Mouse (Mus musculus): Measurements from ENCODE around the gene Nexn. TPM values are rescaled to one million over a fixed set of nuclear protein-coding genes. Genes with fewer than 3 reads are reported as not detected.

Gene Nexn
- polyA plus RNA-seq, 1 experiment from 2014 or later: 6.1 TPM

- 0 out of 2 replicates have a peak, but pooled peaks cover 2% of the 10 kb centered on the region for H3K36me3 ChIP-seq (ENCODE audit: control insufficient read depth, insufficient read depth, low read length)
- H3K4me2 ChIP-seq (replicated peaks; ENCODE audit: low read depth, low read length): no peak overlapping the region
- no peaks in the 10 kb centered on the region for H3K4me1 ChIP-seq (replicated peaks; ENCODE audit: control insufficient read depth, insufficient read depth, low read length)
- ATAC-seq (ENCODE audit: low FRiP score): no peak
- WGBS: 89% methylated on average over 5 of the region's 5 CpGs
- H3K27ac ChIP-seq (ENCODE audit: low read depth, low read length): no peak overlapping the region
- DNase-seq (ENCODE audit: low spot score): no peak
- H3K27me3 ChIP-seq (ENCODE audit: control insufficient read depth, insufficient read depth, low read length): no peaks in the 10 kb centered on the region
- H3K4me3 ChIP-seq (ENCODE audit: low read depth, low read length): no peak overlapping the region
- no peaks in the 10 kb centered on the region for H3K9me3 ChIP-seq (ENCODE audit: control insufficient read depth, low read length)
- H3K9ac ChIP-seq (ENCODE audit: low read depth, low read length): no peak overlapping the region
These were observed 22.1 kb upstream of the Nexn start for GRCm38 (mm10) chr3:152288276-152288675.

- no peak overlapping the region for H3K4me3 ChIP-seq (ENCODE audit: low read depth, low read length)
- WGBS: 75% methylated on average over 9 of the region's 9 CpGs
- no peak overlapping the region for H3K9ac ChIP-seq (ENCODE audit: low read depth, low read length)
- H3K9me3 ChIP-seq (ENCODE audit: control insufficient read depth, low read length): no peaks in the 10 kb centered on the region
- ATAC-seq (ENCODE audit: low FRiP score) (no peak), DNase-seq (ENCODE audit: low spot score) (no peak)
- no peak overlapping the region for H3K4me2 ChIP-seq (replicated peaks; ENCODE audit: low read depth, low read length)
- H3K27me3 ChIP-seq (ENCODE audit: control insufficient read depth, insufficient read depth, low read length): no peaks in the 10 kb centered on the region
- H3K36me3 ChIP-seq (ENCODE audit: control insufficient read depth, insufficient read depth, low read length): 0 out of 2 replicates have a peak, but pooled peaks cover 2% of the 10 kb centered on the region
- H3K4me1 ChIP-seq (replicated peaks; ENCODE audit: control insufficient read depth, insufficient read depth, low read length): no peaks in the 10 kb centered on the region
- H3K27ac ChIP-seq (ENCODE audit: low read depth, low read length): no peak overlapping the region
These were observed 21.7 kb upstream of the Nexn start for GRCm38 (mm10) chr3:152287810-152288209.

GRCm38 (mm10) chr3:152284759-152285158, 18.6 kb upstream of the Nexn start:
- H3K27ac ChIP-seq (ENCODE audit: low read depth, low read length): no peak overlapping the region
- H3K4me2 ChIP-seq (replicated peaks; ENCODE audit: low read depth, low read length): no peak overlapping the region
- H3K9me3 ChIP-seq (ENCODE audit: control insufficient read depth, low read length): no peaks in the 10 kb centered on the region
- 90% methylated on average over 5 of the region's 5 CpGs for WGBS
- H3K27me3 ChIP-seq (ENCODE audit: control insufficient read depth, insufficient read depth, low read length): no peaks in the 10 kb centered on the region
- ATAC-seq (ENCODE audit: low FRiP score): no peak
- no peak for DNase-seq (ENCODE audit: low spot score)
- no peak overlapping the region for H3K4me3 ChIP-seq (ENCODE audit: low read depth, low read length)
- H3K9ac ChIP-seq (ENCODE audit: low read depth, low read length): no peak overlapping the region
- 0 out of 2 replicates have a peak, but pooled peaks cover 2% of the 10 kb centered on the region for H3K36me3 ChIP-seq (ENCODE audit: control insufficient read depth, insufficient read depth, low read length)
- H3K4me1 ChIP-seq (replicated peaks; ENCODE audit: control insufficient read depth, insufficient read depth, low read length): no peaks in the 10 kb centered on the region

- H3K27ac ChIP-seq (ENCODE audit: low read depth, low read length): no peak overlapping the region
- H3K4me1 ChIP-seq (replicated peaks; ENCODE audit: control insufficient read depth, insufficient read depth, low read length): no peaks in the 10 kb centered on the region
- 0 out of 2 replicates have a peak, but pooled peaks cover 2% of the 10 kb centered on the region for H3K36me3 ChIP-seq (ENCODE audit: control insufficient read depth, insufficient read depth, low read length)
- H3K27me3 ChIP-seq (ENCODE audit: control insufficient read depth, insufficient read depth, low read length): no peaks in the 10 kb centered on the region
- ATAC-seq (ENCODE audit: low FRiP score) (no peak), DNase-seq (ENCODE audit: low spot score) (no peak)
- H3K9ac ChIP-seq (ENCODE audit: low read depth, low read length): no peak overlapping the region
- H3K4me2 ChIP-seq (replicated peaks; ENCODE audit: low read depth, low read length): no peak overlapping the region
- no peaks in the 10 kb centered on the region for H3K9me3 ChIP-seq (ENCODE audit: control insufficient read depth, low read length)
- no peak overlapping the region for H3K4me3 ChIP-seq (ENCODE audit: low read depth, low read length)
- WGBS: 90% methylated on average over 1 of the region's 1 CpGs
These were observed 18.2 kb upstream of the Nexn start for GRCm38 (mm10) chr3:152284306-152284705.

- Histone ChIP-seq H3K27me3 (ENCODE audit: control insufficient read depth, insufficient read depth, low read length) (no peaks in the 10 kb centered on the region), H3K9ac (ENCODE audit: low read depth, low read length) (no peak overlapping the region), H3K36me3 (ENCODE audit: control insufficient read depth, insufficient read depth, low read length) (no peaks in the 10 kb centered on the region), H3K4me3 (ENCODE audit: low read depth, low read length) (no peak overlapping the region), H3K4me2 (replicated peaks; ENCODE audit: low read depth, low read length) (no peak overlapping the region), H3K4me1 (replicated peaks; ENCODE audit: control insufficient read depth, insufficient read depth, low read length) (no peaks in the 10 kb centered on the region), H3K9me3 (ENCODE audit: control insufficient read depth, low read length) (no peaks in the 10 kb centered on the region), H3K27ac (ENCODE audit: low read depth, low read length) (no peak overlapping the region)
- ATAC-seq (ENCODE audit: low FRiP score) (no peak), DNase-seq (ENCODE audit: low spot score) (no peak)
- WGBS: 50% methylated on average over 3 of the region's 3 CpGs
These were observed 16.0 kb upstream of the Nexn start for GRCm38 (mm10) chr3:152282126-152282525.

GRCm38 (mm10) chr3:152278431-152278830, 12.3 kb upstream of the Nexn start:
- Histone ChIP-seq H3K4me2 (replicated peaks; ENCODE audit: low read depth, low read length) (no peak overlapping the region), H3K9ac (ENCODE audit: low read depth, low read length) (no peak overlapping the region), H3K4me3 (ENCODE audit: low read depth, low read length) (no peak overlapping the region), H3K4me1 (replicated peaks; ENCODE audit: control insufficient read depth, insufficient read depth, low read length) (no peaks in the 10 kb centered on the region), H3K36me3 (ENCODE audit: control insufficient read depth, insufficient read depth, low read length) (0 out of 2 replicates have a peak, but pooled peaks cover 4% of the 10 kb centered on the region), H3K27ac (ENCODE audit: low read depth, low read length) (no peak overlapping the region), H3K9me3 (ENCODE audit: control insufficient read depth, low read length) (no peaks in the 10 kb centered on the region), H3K27me3 (ENCODE audit: control insufficient read depth, insufficient read depth, low read length) (no peaks in the 10 kb centered on the region)
- ATAC-seq (ENCODE audit: low FRiP score) (no peak), DNase-seq (ENCODE audit: low spot score) (no peak)
- 70% methylated on average over 2 of the region's 2 CpGs for WGBS

- Histone ChIP-seq H3K9ac (ENCODE audit: low read depth, low read length) (no peak overlapping the region), H3K27me3 (ENCODE audit: control insufficient read depth, insufficient read depth, low read length) (no peaks in the 10 kb centered on the region), H3K4me1 (replicated peaks; ENCODE audit: control insufficient read depth, insufficient read depth, low read length) (no peaks in the 10 kb centered on the region), H3K4me3 (ENCODE audit: low read depth, low read length) (no peak overlapping the region), H3K36me3 (ENCODE audit: control insufficient read depth, insufficient read depth, low read length) (0 out of 2 replicates have a peak, but pooled peaks cover 4% of the 10 kb centered on the region), H3K9me3 (ENCODE audit: control insufficient read depth, low read length) (no peaks in the 10 kb centered on the region), H3K4me2 (replicated peaks; ENCODE audit: low read depth, low read length) (no peak overlapping the region), H3K27ac (ENCODE audit: low read depth, low read length) (no peak overlapping the region)
- DNase-seq (ENCODE audit: low spot score): no peak
- 88% methylated on average over 2 of the region's 2 CpGs for WGBS
- no peak for ATAC-seq (ENCODE audit: low FRiP score)
These were observed 11.8 kb upstream of the Nexn start for GRCm38 (mm10) chr3:152277912-152278311.

GRCm38 (mm10) chr3:152276935-152277334, 10.8 kb upstream of the Nexn start:
- no peaks in the 10 kb centered on the region for H3K9me3 ChIP-seq (ENCODE audit: control insufficient read depth, low read length)
- no peaks in the 10 kb centered on the region for H3K27me3 ChIP-seq (ENCODE audit: control insufficient read depth, insufficient read depth, low read length)
- DNase-seq (ENCODE audit: low spot score): no peak
- no peak for ATAC-seq (ENCODE audit: low FRiP score)
- H3K9ac ChIP-seq (ENCODE audit: low read depth, low read length): no peak overlapping the region
- WGBS: 99% methylated on average over 3 of the region's 3 CpGs
- H3K4me2 ChIP-seq (replicated peaks; ENCODE audit: low read depth, low read length): no peak overlapping the region
- H3K27ac ChIP-seq (ENCODE audit: low read depth, low read length): no peak overlapping the region
- H3K4me1 ChIP-seq (replicated peaks; ENCODE audit: control insufficient read depth, insufficient read depth, low read length): no peaks in the 10 kb centered on the region
- no peak overlapping the region for H3K4me3 ChIP-seq (ENCODE audit: low read depth, low read length)
- 0 out of 2 replicates have a peak, but pooled peaks cover 4% of the 10 kb centered on the region for H3K36me3 ChIP-seq (ENCODE audit: control insufficient read depth, insufficient read depth, low read length)

GRCm38 (mm10) chr3:152275008-152275407, 8.9 kb upstream of the Nexn start:
- no peaks in the 10 kb centered on the region for H3K4me1 ChIP-seq (replicated peaks; ENCODE audit: control insufficient read depth, insufficient read depth, low read length)

More at GRCm38 (mm10) chr3:152275008-152275407, 8.9 kb upstream of the Nexn start:
- Histone ChIP-seq H3K4me3 (ENCODE audit: low read depth, low read length) (no peak overlapping the region), H3K27ac (ENCODE audit: low read depth, low read length) (no peak overlapping the region), H3K9ac (ENCODE audit: low read depth, low read length) (no peak overlapping the region), H3K36me3 (ENCODE audit: control insufficient read depth, insufficient read depth, low read length) (0 out of 2 replicates have a peak, but pooled peaks cover 4% of the 10 kb centered on the region), H3K9me3 (ENCODE audit: control insufficient read depth, low read length) (no peaks in the 10 kb centered on the region), H3K27me3 (ENCODE audit: control insufficient read depth, insufficient read depth, low read length) (no peaks in the 10 kb centered on the region), H3K4me2 (replicated peaks; ENCODE audit: low read depth, low read length) (no peak overlapping the region)
- 74% methylated on average over 8 of the region's 8 CpGs for whole genome bisulfite sequencing
- DNase-seq (ENCODE audit: low spot score): no peak
- no peak for ATAC-seq (ENCODE audit: low FRiP score)

Data from hindbrain, embryonic 11.5 days (tissue).